Mouse (Mus musculus) kidney, embryonic 15.5 days (tissue): ENCODE data around the gene Nup133. TPM values are rescaled to one million over a fixed set of nuclear protein-coding genes. Genes with fewer than 3 reads are reported as not detected.

Experiments used
- ATAC-seq: fragments of 200-750 bp; cut with Nextera tagmentation; replicated peaks from 2 replicates; pipeline ENCODE4 v1.8.0; 2017; ENCODE audit warnings: moderate TSS enrichment; ENCODE audit not compliant: low FRiP score
- H3K27ac ChIP-seq: fragments of 300-500 bp; sonication (generic); 2 replicates; pipeline ENCODE4 v1.5.1; 2015; ENCODE audit warnings: mild to moderate bottlenecking, inconsistent platforms
- H3K27me3 ChIP-seq: fragments of 300-500 bp; sonication (generic); 2 replicates; pipeline ENCODE4 v1.6.1; 2015; ENCODE audit warnings: inconsistent platforms
- H3K36me3 ChIP-seq: fragments of 300-500 bp; sonication (generic); 2 replicates; pipeline ENCODE4 v1.6.1; 2015; ENCODE audit warnings: inconsistent platforms
- H3K4me1 ChIP-seq: fragments of 300-500 bp; sonication (generic); 2 replicates; pipeline ENCODE4 v1.6.1; 2015; ENCODE audit warnings: inconsistent platforms
- H3K4me2 ChIP-seq: fragments of 300-500 bp; sonication (generic); 2 replicates; pipeline ENCODE4 v1.6.1; 2015; ENCODE audit warnings: moderate library complexity, mild to moderate bottlenecking, inconsistent platforms
- H3K4me3 ChIP-seq: fragments of 300-500 bp; sonication (generic); replicated peaks from 2 replicates; pipeline ENCODE4 v1.5.1; 2015; ENCODE audit warnings: mild to moderate bottlenecking, inconsistent platforms
- H3K9ac ChIP-seq: fragments of 300-500 bp; sonication (generic); 2 replicates; pipeline ENCODE4 v1.6.1; 2015; ENCODE audit warnings: mild to moderate bottlenecking, inconsistent platforms
- H3K9me3 ChIP-seq: fragments of 300-500 bp; sonication (generic); replicated peaks from 2 replicates; pipeline ENCODE4 v1.6.1; 2016; ENCODE audit warnings: inconsistent platforms
- WGBS: fragments of 180-500 bp; shearing (Covaris S2); methylation state at CpG from one replicate; pipeline ENCODE4 v1.1.7; 2015; ENCODE audit warnings: mixed read lengths; 5-methylcytosine and 5-hydroxymethylcytosine counted together
- polyA plus RNA-seq: library from polyadenylated mRNA; unstranded; fragments of >200 nt; fragmentation: Nextera tagmentation; extraction: Ambion mirVana; gene quantifications from 2 replicates; pipeline ENCODE4 v1.2.1, GENCODE M21; 2015

Gene Nup133
- polyA plus RNA-seq, 1 experiment from 2014 or later, result 43.1 TPM

- no peak overlapping the region for H3K4me3 ChIP-seq
- no peak for ATAC-seq
- H3K9ac ChIP-seq, result no peak overlapping the region
- no peaks in the 10 kb centered on the region for H3K9me3 ChIP-seq
- H3K4me1 ChIP-seq, result peaks cover 12% of the 10 kb centered on the region
- H3K4me2 ChIP-seq, result no peak overlapping the region
- no peak overlapping the region for H3K27ac ChIP-seq
- peaks cover 17% of the 10 kb centered on the region for H3K36me3 ChIP-seq
- H3K27me3 ChIP-seq, result peaks cover 57% of the 10 kb centered on the region
- WGBS, result 72% methylated on average over 9 of the region's 9 CpGs
These were observed 53.2 kb downstream of the Nup133 start for GRCm38 (mm10) chr8:123895680-123896365.

DNA sequence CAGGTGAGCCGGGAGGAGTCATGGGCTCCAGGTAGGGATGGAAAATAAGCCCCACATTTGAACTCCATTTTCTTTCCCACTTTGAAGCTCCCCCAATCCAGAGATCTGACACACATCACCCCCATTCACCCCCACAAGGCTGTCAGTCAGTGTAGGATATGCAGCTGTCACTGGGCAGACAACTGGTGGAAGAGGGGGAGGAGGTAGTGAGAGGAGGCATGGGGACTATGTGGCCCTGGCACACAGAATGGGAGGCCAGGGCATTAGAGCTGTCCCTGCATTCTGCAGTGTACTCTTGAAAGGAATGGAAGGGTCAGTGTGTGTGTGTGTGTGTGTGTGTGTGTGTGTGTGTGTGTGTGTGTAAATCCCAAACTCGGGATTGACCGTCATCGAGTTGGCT is 53.8 kb downstream of the Nup133 start:
- no peak for ATAC-seq
- Histone ChIP-seq H3K4me3 (no peak overlapping the region), H3K4me1 (peaks cover 12% of the 10 kb centered on the region), H3K27me3 (peaks cover 63% of the 10 kb centered on the region), H3K27ac (no peak overlapping the region), H3K9me3 (no peaks in the 10 kb centered on the region), H3K9ac (no peak overlapping the region), H3K36me3 (peaks cover 11% of the 10 kb centered on the region), H3K4me2 (no peak overlapping the region)
- 61% methylated on average over 4 of the region's 4 CpGs for WGBS

DNA sequence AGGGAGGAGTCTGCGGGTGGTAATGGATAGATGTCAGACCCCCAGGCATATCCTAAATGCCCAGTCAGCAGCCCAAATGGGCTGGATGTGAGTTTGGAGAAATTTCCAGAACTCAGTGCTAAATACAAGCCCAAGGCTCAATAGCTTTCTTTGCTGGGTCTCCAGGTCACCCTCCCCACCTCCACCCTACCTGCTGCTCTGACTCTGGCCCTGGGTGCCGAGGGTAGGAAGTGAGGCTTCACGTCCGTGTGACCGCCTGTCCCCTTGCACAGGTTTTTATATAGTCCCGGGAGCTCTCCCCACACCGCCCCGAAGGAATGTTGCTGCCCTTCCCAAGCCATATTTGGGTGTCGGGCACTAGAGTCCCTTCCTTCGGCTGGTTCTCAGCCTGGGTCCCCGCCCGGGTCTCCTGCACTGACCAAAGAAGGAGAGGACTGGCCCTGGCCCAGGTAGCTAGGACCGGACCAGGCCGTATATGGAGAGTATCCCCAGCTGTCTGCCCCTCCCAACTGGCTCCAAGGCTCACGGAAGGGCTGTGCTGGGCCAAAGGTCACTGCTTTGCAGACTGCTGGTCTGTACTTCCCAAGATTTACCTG is 54.5 kb downstream of the Nup133 start, which contains the start of gene Acta1:
Gene Acta1 (minus strand): TSS at position 250 of the 596 bp plus-strand sequence.
- Histone ChIP-seq H3K27me3 (peaks cover 69% of the 10 kb centered on the region), H3K4me2 (no peak within 1 kb of the TSS), H3K27ac (no peak within 1 kb of the TSS), H3K9me3 (no peaks in the 10 kb centered on the region), H3K36me3 (peaks cover 7% of the 10 kb centered on the region), H3K4me3 (no peak within 1 kb of the TSS), H3K4me1 (peaks cover 12% of the 10 kb centered on the region), H3K9ac (no peak within 1 kb of the TSS)
- ATAC-seq, result no peak
- WGBS, result 22% methylated on average over 15 of the region's 15 CpGs

- ATAC-seq, result no peak
- Histone ChIP-seq H3K4me1 (peaks cover 12% of the 10 kb centered on the region), H3K9ac (no peak overlapping the region), H3K27ac (no peak overlapping the region), H3K4me2 (no peak overlapping the region), H3K4me3 (no peak overlapping the region), H3K9me3 (no peaks in the 10 kb centered on the region), H3K36me3 (no peaks in the 10 kb centered on the region), H3K27me3 (peaks cover 70% of the 10 kb centered on the region)
- 81% methylated on average over 11 of the region's 11 CpGs for WGBS
These were observed 55.7 kb downstream of the Nup133 start for GRCm38 (mm10) chr8:123893413-123893812.

DNA sequence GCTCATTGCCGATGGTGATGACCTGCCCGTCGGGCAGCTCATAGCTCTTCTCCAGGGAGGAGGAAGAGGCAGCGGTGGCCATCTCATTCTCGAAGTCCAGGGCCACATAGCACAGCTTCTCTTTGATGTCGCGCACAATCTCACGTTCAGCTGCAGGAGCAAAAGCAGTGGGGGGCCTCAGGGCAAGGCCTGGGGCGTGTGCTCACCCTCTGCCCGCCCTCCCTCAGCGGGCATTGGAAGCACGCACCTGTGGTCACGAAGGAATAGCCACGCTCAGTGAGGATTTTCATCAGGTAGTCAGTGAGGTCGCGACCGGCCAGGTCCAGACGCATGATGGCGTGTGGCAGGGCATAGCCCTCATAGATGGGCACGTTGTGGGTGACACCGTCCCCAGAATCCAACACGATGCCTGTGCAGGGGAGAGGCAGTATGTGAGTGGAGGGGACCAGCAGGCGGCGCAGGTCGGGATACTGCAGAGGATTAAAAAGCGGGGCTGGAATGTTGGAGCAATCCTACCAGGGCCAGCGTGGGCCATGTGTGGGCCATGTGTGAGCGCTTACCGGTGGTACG is 56.4 kb downstream of the Nup133 start:
- no peak for ATAC-seq
- peaks cover 12% of the 10 kb centered on the region for H3K4me1 ChIP-seq
- 11% methylated on average over 30 of the region's 30 CpGs for WGBS
- no peak overlapping the region for H3K9ac ChIP-seq
- peaks cover 70% of the 10 kb centered on the region for H3K27me3 ChIP-seq
- H3K9me3 ChIP-seq, result no peaks in the 10 kb centered on the region
- H3K4me2 ChIP-seq, result peak overlapping the region; percentile 42
- peak overlapping the region; percentile 18; the same call in 1 of the 2 replicates for H3K4me3 ChIP-seq
- no peaks in the 10 kb centered on the region for H3K36me3 ChIP-seq
- H3K27ac ChIP-seq, result no peak overlapping the region

- Histone ChIP-seq H3K9me3 (no peaks in the 10 kb centered on the region), H3K4me2 (peak overlapping the region; percentile 42), H3K36me3 (no peaks in the 10 kb centered on the region), H3K9ac (no peak overlapping the region), H3K4me3 (peak overlapping the region; percentile 18), H3K27ac (no peak overlapping the region), H3K27me3 (peaks cover 70% of the 10 kb centered on the region), H3K4me1 (peaks cover 12% of the 10 kb centered on the region)
- 1% methylated on average over 49 of the region's 49 CpGs for WGBS
- no peak for ATAC-seq
These were observed 57.0 kb downstream of the Nup133 start for GRCm38 (mm10) chr8:123891883-123892585.

DNA sequence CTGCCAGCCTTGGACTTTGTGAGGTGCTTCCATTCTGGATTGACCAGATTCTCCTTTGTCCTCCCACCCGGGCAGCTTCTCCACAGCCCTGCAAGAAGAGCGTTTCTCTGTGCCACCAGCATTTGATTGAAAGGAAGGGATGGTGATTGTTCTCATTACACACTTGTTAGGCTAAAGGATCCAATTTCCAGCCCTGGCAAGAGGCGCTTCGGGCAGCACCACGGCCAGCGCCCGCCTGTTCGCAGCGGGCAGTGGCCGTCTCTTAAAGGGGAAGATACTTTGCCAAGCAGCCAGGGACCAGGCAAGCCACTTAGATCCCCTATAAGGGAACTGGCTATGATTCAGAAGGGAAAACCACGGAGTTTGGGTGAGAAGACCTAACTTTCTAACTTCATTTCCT is 57.8 kb downstream of the Nup133 start:
- Histone ChIP-seq H3K27me3 (peaks cover 72% of the 10 kb centered on the region), H3K4me2 (peak overlapping the region; percentile 42; the same call in 1 of the 2 replicates), H3K4me3 (0 out of 2 replicates have a peak overlapping the region, but pooled peaks have one; percentile 18), H3K4me1 (peaks cover 12% of the 10 kb centered on the region), H3K9me3 (no peaks in the 10 kb centered on the region), H3K36me3 (no peaks in the 10 kb centered on the region), H3K27ac (no peak overlapping the region), H3K9ac (no peak overlapping the region)
- 1% methylated on average over 11 of the region's 11 CpGs for WGBS
- no peak for ATAC-seq

DNA sequence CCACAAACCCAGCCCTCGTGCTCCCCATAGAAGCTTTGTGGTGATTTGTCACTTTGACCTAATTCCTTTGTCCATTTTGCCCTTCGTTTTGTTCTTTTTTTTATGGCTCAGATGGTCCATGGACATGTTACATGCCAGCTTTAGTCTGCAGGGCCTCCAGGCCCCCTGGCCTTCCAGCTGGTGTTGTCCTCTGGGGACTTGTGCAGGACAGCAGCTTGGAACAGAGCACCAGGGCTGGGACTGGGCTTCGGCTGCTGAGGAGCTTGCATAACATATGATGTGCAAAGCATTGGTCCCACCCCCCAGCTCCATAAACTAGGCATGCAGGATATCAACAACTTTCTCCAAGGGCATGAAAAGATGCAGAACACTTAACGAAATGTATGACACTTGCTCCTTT is 59.3 kb downstream of the Nup133 start:
- H3K36me3 ChIP-seq, result no peaks in the 10 kb centered on the region
- no peak for ATAC-seq
- H3K4me2 ChIP-seq, result no peak overlapping the region
- no peak overlapping the region for H3K9ac ChIP-seq
- no peak overlapping the region for H3K4me3 ChIP-seq
- no peak overlapping the region for H3K27ac ChIP-seq
- no peaks in the 10 kb centered on the region for H3K9me3 ChIP-seq
- 68% methylated on average over 4 of the region's 4 CpGs for WGBS
- H3K4me1 ChIP-seq, result peaks cover 12% of the 10 kb centered on the region
- H3K27me3 ChIP-seq, result peaks cover 69% of the 10 kb centered on the region

DNA sequence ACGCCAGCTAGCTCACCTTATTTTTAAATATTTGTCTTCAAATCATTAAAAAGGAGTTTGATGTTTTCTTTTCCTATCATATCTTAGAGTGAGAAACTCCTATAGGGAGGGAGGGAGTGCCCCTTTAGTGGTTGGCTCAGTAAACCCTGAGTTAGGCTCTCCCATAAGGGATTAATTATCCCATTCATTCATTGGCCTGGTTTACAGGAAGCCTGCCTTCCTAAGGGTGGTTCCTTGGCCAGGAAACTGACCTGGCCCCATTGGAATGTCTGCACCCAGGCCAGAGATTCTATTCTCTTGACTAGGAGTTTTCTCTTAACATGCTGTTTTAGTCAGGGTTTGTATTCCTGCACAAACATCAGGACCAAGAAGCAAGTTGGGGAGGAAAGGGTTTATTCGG is 61.1 kb downstream of the Nup133 start:
- ATAC-seq, result no peak
- H3K9me3 ChIP-seq, result no peaks in the 10 kb centered on the region
- H3K4me3 ChIP-seq, result no peak overlapping the region

DNA sequence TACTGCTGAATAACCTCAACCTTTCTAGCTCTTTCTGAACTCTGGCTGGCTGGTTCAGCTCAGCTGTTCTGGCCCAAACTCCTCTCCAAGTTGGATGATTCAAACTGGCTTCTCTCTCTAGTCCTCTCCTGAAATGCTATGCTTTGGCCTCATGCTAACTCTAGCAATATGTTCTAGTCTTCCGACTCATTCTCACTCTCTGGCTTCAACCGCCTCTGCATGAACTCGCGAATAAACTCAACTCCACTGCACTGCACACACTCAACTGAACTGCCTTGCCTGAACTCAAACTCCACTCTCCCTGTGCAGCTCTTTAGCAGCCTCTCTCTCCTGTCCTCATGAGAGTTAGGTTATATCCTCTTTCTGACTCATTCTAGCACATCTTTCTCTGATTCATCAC is 61.9 kb downstream of the Nup133 start:
- 95% methylated on average over 4 of the region's 4 CpGs for WGBS
- no peak overlapping the region for H3K4me2 ChIP-seq
- peaks cover 59% of the 10 kb centered on the region for H3K27me3 ChIP-seq
- H3K9ac ChIP-seq, result no peak overlapping the region
- H3K4me3 ChIP-seq, result no peak overlapping the region
- H3K4me1 ChIP-seq, result peaks cover 8% of the 10 kb centered on the region
- no peak for ATAC-seq
- no peak overlapping the region for H3K27ac ChIP-seq
- H3K9me3 ChIP-seq, result no peaks in the 10 kb centered on the region
- H3K36me3 ChIP-seq, result no peaks in the 10 kb centered on the region

More for the DNA sequence above, 61.1 kb downstream of the Nup133 start:
- H3K36me3 ChIP-seq, result no peaks in the 10 kb centered on the region
- no peak overlapping the region for H3K27ac ChIP-seq
- H3K27me3 ChIP-seq, result peaks cover 67% of the 10 kb centered on the region
- no peak overlapping the region for H3K4me2 ChIP-seq
- H3K4me1 ChIP-seq, result peaks cover 12% of the 10 kb centered on the region
- no peak overlapping the region for H3K9ac ChIP-seq
- 86% methylated on average over 2 of the region's 2 CpGs for WGBS

DNA sequence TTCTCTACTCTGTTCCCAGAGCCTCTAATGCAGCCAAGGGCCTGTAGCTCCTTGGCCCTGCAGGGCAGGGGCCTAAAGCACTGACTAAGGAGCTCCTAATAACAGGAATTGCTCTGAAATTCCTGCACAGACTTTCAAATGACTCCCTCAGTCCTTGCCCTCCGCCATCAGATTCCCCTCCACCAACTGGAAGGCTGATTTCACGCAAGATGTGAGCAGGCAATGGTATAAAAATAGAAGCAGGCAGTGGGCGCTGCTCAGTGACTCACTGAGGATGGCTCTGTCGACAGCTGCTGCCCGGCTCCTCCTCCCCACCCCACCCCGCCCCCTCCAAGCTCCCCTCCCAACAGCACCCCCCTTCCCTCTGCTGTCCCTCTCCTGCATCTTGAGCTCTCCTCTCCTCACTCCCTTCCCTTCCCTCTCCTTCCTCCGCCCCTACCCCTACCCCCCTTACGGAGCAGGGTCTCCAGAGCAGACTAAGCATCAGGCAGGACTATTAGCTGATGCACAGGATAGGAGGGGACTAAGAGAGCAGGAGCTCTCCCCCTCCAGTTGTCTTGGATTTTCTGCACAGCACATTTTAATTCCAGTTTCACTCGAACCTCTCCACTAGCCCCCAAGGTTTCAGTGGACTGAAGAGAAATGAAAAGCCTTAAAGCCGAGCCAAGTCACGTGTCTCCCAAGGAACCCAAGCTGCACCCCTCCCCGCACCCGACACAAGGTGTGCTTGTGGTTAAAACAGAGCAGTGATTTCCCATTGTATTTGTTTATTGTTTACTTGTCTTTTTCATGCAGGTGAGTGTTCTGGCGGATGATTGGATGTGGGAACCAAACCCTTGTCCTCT is 64.1 kb downstream of the Nup133 start:
- WGBS, result 7% methylated on average over 14 of the region's 14 CpGs
- Histone ChIP-seq H3K4me2 (no peak overlapping the region), H3K27me3 (peaks cover 37% of the 10 kb centered on the region), H3K9ac (no peak overlapping the region), H3K4me3 (no peak overlapping the region), H3K27ac (no peak overlapping the region), H3K9me3 (no peaks in the 10 kb centered on the region), H3K36me3 (no peaks in the 10 kb centered on the region), H3K4me1 (no peaks in the 10 kb centered on the region; the same call in 1 of the 2 replicates)
- peak; percentile 29; the same call in 1 of the 2 replicates for ATAC-seq
